Mouse (Mus musculus) heart, adult 2 months (tissue): Measurements from ENCODE around the gene Tnip1.

ENCODE experiments used
- CTCF ChIP-seq: fragments of 200-600 bp; IDR thresholded peaks from 2 replicates; pipeline ENCODE4 v1.8.1; 2022; ENCODE audit warnings: antibody characterized with exemption, mild to moderate bottlenecking, moderate library complexity
- EP300 ChIP-seq: fragments of 200-500 bp; IDR thresholded peaks from 2 replicates; pipeline ENCODE4 v1.6.1; 2011; ENCODE audit warnings: low read depth, low read length, control low read depth; ENCODE audit not compliant: insufficient read depth
- POLR2A ChIP-seq: fragments of 200-500 bp; IDR thresholded peaks from 2 replicates; pipeline ENCODE4 v1.6.1; 2011; ENCODE audit warnings: mild to moderate bottlenecking, low read depth, low read length, control low read depth; ENCODE audit not compliant: insufficient read depth

DNA sequence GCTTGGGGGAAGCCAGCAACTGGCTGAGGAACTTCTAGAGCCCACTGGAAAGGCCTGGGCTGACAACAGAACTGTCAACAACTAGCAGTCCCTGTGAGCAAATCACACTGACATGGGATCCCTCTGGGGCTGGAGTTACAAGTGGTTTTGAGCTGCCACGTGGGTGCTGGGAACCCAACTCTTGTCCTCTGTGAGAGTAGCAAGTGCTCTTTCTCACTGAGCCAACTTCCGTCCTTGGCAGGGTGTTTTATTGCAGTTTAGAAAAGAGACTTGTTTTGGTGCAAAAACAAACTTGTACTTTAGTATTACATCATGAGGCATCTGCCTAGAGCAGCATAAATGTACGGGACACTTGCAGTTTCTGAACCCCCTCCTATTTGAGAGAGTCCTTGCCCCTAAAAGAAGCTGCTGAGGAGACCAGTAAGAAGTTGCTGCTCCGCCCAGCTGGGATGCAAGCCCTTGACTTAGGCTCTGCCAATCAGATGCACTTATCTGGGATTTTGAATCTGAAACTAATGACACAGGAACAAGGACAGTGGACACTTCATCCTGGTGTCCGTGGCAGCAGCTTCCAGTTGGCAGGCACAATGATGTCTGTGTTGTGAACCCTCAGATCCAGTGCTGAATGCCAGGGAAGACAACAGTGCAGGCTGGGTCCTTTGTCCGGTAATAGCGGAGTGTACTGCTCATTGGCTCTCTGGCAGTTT is 90.7 kb downstream of the Tnip1 start:
- no peak for TF ChIP-seq CTCF
- no peak for TF ChIP-seq EP300
- TF ChIP-seq POLR2A, result no peak
